Mouse (Mus musculus) adrenal gland, adult 2 months (tissue): Measurements from ENCODE around the gene Mpc2. TPM values are rescaled to one million over a fixed set of nuclear protein-coding genes. Genes with fewer than 3 reads are reported as not detected.
A peak's percentile ranks its signal among the peaks of the same experiment; 100 is the strongest.

Source experiments
- DNase-seq: peaks from one replicate; pipeline ENCODE4 v3.0.0; 2021
- polyA plus RNA-seq: library from polyadenylated mRNA; depleted of rRNA; stranded (reverse); fragments of >200 nt; gene quantifications from 2 replicates; pipeline ENCODE4 v1.2.3, GENCODE M21; 2012; rRNA removed
- total RNA-seq, 2 experiments: library from RNA; stranded (reverse); gene quantifications; 2 replicates each; pipeline ENCODE4 v1.2.3; 2021

Mpc2 gene
- total and polyA plus RNA-seq, 3 experiments: 166 to 287 (median 194) TPM

- peak; percentile 75 for DNase-seq
Measured at GRCm38 (mm10) chr1:165503307-165504024, 43.0 kb downstream of the Mpc2 start.

GRCm38 (mm10) chr1:165506303-165506702, 45.9 kb downstream of the Mpc2 start:
- no peak for DNase-seq

GRCm38 (mm10) chr1:165510161-165510560, 49.7 kb downstream of the Mpc2 start:
- peak; percentile 59 for DNase-seq

- DNase-seq: no peak
Measured at GRCm38 (mm10) chr1:165520716-165521115, 60.3 kb downstream of the Mpc2 start.

Other genes starting within 250 kb of the Mpc2 start
- 10 to 100 TPM; 45.0 to 46.3 TPM for gene Tiprl, start 223.6 kb upstream of the Mpc2 start, total RNA-seq
- gene Tiprl, start 223.6 kb upstream of the Mpc2 start, polyA plus RNA-seq: 32.6 and 44.9 TPM in 2 replicates
- gene Gpr161, start 164.8 kb upstream of the Mpc2 start, total RNA-seq: 1 to 10 TPM in 1 of 2 experiments, under 1 TPM in 1; 0.58 to 1.1 TPM
- 0.71 and 0.75 TPM in 2 replicates for gene Gpr161, start 164.8 kb upstream of the Mpc2 start, polyA plus RNA-seq
- 10 to 100 TPM; 31.7 to 34.3 TPM for gene Dcaf6, start 162 bp upstream of the Mpc2 start, total RNA-seq
- gene Dcaf6, start 162 bp upstream of the Mpc2 start, polyA plus RNA-seq: 23.2 and 27.9 TPM in 2 replicates
- gene Adcy10, start 24.5 kb downstream of the Mpc2 start, total RNA-seq: 1 to 10 TPM in 1 of 2 experiments, under 1 TPM in 1; 0.45 to 1.8 TPM
- 0.19 and 0.36 TPM in 2 replicates for gene Adcy10, start 24.5 kb downstream of the Mpc2 start, polyA plus RNA-seq
- gene Mpzl1, start 173.9 kb downstream of the Mpc2 start, total RNA-seq: 10 to 100 TPM; 14.1 to 21.5 TPM
- 12.8 and 12.9 TPM in 2 replicates for gene Mpzl1, start 173.9 kb downstream of the Mpc2 start, polyA plus RNA-seq
- 10 to 100 TPM; 13.5 to 16.0 TPM for gene Rcsd1, start 249.1 kb downstream of the Mpc2 start, total RNA-seq
- 4.4 and 4.9 TPM in 2 replicates for gene Rcsd1, start 249.1 kb downstream of the Mpc2 start, polyA plus RNA-seq